Mouse (Mus musculus) kidney, adult 18-20 months (tissue): ENCODE data around the gene Ifna9.
"Not testable (repeated sequence)": the region's sequence is repeated elsewhere in the genome, so short reads cannot be mapped to it uniquely, and the experiment has no call there.

Experiments
- DNase-seq: peaks from one replicate; pipeline ENCODE4 v3.0.0; 2021

The Ifna9 gene

GRCm38 (mm10) chr4:88592285-88592684 lies at the start of gene Ifna9:
Gene Ifna9, minus strand, starts transcription at chr4:88592385.
- DNase-seq: no peak

GRCm38 (mm10) chr4:88641077-88641831 lies 49.1 kb upstream of the Ifna9 start:
- peak; percentile 94 for DNase-seq

- no peak for DNase-seq
Observed at GRCm38 (mm10) chr4:88640704-88641076, 48.5 kb upstream of the Ifna9 start.

- DNase-seq: no peak
Observed at GRCm38 (mm10) chr4:88634311-88634710, 42.1 kb upstream of the Ifna9 start, which contains the start of gene C87499. Gene C87499, minus strand, starts transcription at chr4:88634411.

DNA sequence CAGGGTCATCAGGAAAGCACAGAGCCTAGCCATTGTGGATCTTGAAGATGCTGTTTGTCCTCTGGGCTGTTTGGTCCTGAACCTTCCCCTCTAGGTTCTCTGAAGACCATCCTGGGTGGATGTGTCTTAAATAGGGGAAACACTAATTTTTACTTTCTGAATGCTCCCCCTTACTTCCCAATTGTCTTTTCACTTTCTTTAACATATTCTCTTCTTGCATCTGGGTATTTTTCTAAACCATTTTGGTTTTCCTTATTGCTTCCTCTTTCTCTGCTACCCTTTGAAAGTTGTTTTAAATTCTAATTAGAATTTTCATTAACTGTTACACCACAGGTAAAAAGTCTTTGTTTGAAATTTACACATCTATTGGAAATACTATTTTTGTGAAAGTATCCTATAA lies 11.1 kb upstream of the Ifna9 start, which contains the start of gene Ifna12:
Ifna12 (minus strand) TSS at position 101 of the 400 bp plus-strand sequence.
- DNase-seq: no peak

- no peak for DNase-seq
Observed at GRCm38 (mm10) chr4:88571698-88572097, 20.5 kb downstream of the Ifna9 start, which contains the start of gene Ifna14. Gene Ifna14, minus strand, starts transcription at chr4:88571798.

GRCm38 (mm10) chr4:88561791-88562190 lies 30.4 kb downstream of the Ifna9 start:
- no peak for DNase-seq

DNA sequence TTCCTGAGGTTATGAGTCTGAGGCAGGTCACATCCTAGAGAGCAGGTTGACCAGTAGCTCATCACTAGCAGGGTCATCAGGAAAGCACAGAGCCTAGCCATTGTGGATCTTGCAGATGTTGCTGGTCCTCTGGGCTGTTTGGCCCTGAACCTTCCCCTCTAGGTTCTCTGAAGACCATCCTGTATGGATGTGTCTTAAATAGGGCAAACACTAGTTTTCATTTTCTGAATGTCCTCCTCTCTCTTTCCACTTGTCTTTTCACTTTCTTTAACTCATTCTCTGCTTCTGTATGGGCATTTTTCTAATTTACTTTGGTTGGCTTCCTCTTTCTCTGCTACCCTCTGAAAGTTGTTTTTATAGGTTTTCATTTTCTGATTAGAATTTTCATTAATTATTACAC lies 34.0 kb downstream of the Ifna9 start, which contains the start of gene Ifna15:
Ifna15 (minus strand) TSS at position 101 of the 400 bp plus-strand sequence.
- not testable (repeated sequence) for DNase-seq

DNA sequence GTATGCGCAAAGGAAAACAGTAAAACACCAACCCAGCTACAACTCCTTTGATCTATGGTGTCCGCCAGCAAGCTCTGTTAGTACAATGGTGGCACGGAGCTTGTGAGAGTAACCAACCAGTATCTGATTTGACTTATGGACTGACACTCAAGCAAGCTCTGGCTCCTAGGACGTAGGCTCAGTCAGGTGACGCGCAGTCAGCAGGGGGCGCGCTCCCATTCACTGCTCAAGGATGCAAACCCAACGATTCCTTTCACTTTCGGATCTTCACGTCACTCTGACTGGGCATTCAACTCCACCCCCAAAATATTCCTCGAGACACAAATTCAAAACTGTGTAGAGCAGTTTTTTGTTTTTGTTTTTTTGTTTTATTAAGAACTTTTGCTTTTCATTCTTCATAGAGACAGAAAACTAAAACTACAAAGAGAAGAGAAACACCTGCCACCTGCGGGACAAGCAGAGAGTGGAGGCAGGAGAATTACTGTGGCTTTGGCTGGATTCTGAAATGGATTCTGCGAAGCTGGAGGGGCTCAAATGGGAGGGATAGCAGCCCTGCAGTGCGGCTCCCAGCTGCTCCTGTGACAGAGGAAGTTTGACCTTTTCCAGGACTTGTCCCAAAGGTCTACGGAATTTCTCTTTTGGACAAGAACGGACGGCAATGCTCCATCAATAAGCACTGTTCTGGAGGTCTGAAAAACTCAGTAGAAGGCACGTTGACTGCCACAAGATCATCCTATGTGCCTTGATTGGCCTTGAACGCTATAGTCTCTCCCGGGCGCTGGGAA lies 41.8 kb downstream of the Ifna9 start:
- DNase-seq: peak; percentile 84

DNA sequence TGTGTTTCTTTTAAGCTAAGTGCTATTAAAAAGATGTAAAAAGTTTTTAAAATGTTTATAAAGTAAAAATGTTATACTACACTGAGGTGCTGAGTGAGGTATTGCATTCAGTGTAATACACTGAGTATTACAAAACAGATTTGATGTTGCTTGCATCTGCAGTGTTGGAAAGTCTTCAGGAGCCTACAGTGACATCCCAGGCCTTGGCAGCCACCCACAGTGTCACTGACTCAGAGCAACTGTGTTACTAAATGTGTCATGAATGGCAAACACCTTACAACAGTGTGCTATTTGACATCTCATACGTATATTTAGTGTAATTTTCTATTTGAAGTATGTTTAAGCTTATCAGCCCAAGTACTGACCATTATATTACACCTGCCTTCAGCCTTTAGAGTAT lies 44.2 kb downstream of the Ifna9 start:
- DNase-seq: no peak

DNA sequence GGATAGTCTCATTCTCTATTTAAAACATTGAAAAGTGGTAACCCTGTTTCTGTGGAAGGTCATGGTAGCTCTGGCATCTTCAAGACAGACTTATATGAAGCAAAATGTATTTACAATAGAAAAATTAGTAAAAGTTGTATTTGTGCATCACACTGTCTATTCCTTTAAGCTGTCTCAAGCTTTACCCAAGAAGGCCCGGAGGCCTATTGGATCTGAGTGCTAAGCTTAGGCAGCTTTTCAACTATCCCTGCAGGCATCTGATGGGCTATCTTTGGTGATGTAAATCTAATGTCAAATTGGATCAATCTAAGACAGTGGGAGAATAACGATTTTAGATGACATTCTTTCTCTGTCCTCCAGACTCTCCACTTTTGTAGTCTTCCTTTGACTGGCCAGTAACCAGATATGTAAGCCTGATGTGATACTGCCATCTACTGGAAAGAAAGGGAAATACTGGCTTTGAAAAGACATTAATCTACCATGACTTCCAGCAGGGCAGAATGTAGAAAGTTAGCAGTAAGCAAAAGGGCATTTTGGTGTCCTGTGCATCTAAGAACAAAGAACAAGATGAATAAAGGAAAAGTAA lies 48.4 kb downstream of the Ifna9 start:
- no peak for DNase-seq
